Mouse (Mus musculus): Measurements from ENCODE around the gene Mfsd4a.

The Mfsd4a gene

GRCm38 (mm10) chr1:131990083-131990760 lies 77.6 kb downstream of the Mfsd4a start:
- DNase-seq (ENCODE audit: low read depth, low spot score), result no peak

- no peak for DNase-seq (ENCODE audit: low read depth, low spot score)
These were observed 78.4 kb downstream of the Mfsd4a start for GRCm38 (mm10) chr1:131989476-131989875.

GRCm38 (mm10) chr1:131987432-131987831 lies 80.4 kb downstream of the Mfsd4a start:
- no peak for DNase-seq (ENCODE audit: low read depth, low spot score)

- DNase-seq (ENCODE audit: low read depth, low spot score), result no peak
These were observed 84.1 kb downstream of the Mfsd4a start for GRCm38 (mm10) chr1:131983806-131984205.

DNA sequence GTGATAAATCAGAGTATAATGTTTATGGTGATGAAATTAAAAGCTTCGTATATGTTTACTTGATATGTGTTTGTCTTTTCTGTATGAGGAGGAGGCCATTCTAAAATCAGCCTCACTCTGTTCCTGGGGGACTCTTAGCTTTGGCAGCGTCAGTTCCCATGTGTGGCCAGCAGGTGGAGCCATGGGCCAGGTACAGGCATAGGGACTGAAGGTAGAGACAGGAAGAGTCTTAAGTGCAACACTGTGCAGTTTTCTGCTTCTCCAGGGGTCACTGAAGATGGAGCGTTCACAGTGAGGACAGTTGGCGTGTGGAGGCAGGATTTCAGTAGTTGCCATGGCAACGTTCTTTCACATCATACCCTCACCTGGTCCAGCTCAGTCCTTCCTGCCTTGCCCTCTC lies 85.0 kb downstream of the Mfsd4a start:
- DNase-seq (ENCODE audit: low read depth, low spot score), result peak; percentile 76

DNA sequence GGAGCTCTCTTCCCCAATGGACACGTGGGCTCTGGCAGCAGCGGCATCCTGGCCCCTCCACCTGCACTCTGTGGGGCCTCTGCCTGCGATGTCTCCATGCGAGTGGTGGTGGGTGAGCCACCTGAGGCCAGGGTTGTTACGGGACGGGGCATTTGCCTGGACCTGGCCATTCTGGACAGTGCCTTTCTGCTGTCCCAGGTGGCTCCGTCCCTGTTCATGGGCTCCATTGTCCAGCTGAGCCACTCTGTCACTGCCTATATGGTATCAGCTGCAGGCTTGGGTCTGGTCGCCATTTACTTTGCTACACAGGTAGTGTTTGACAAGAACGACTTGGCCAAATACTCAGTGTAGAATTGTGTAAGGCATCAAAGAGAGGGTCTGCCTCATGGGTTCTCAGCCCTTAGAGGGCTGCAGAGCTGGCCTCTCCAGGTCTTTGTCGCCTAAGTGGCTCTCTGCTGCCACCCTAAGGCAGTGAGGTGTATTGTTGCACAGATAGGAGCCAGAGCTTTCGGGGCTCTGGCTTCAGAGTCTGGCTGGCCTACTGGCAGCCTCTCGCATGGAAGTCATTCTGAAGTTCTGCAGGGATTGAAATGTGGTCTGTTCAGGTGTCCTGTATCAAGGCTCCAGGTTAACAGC lies 86.4 kb downstream of the Mfsd4a start:
- DNase-seq (ENCODE audit: low read depth, low spot score), result peak; percentile 64

DNA sequence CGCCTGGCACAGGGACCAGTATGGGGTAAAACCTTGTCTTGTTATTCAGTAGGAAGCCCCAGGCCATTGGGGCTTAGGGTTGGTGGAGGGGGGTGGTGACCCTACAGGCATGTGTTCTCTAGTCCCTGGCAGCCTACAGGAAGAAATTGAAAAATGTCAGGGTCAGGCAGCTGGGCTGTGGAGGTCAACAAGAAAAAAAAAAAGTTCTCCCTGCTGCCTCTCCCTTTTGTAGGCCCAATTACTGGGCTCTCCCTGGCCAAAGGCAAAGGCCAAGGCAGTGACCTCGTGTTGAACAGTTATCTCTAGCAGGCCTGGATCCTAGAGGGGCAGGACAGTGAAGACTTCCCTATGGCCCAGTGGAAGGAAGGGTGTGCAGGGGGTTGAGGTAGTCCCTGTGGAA lies 87.4 kb downstream of the Mfsd4a start:
- DNase-seq (ENCODE audit: low read depth, low spot score), result no peak

DNA sequence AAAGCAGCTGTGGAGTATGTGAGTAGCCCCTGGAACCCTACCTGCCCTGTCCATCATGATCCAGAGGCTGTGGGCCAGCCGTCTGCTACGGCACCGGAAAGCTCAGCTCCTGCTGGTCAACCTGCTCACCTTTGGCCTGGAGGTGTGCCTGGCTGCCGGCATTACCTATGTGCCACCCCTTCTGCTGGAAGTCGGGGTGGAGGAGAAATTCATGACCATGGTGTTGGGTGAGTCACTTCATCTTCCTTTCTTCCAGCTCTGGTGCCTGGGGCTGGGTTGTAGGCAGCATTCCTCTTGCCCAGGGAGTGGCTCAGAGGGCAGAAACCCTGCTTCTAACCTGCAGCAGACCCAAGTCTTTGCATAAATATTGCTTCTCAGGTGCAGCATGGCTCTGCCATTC lies 91.0 kb downstream of the Mfsd4a start:
- no peak for DNase-seq (ENCODE audit: low read depth, low spot score)

DNA sequence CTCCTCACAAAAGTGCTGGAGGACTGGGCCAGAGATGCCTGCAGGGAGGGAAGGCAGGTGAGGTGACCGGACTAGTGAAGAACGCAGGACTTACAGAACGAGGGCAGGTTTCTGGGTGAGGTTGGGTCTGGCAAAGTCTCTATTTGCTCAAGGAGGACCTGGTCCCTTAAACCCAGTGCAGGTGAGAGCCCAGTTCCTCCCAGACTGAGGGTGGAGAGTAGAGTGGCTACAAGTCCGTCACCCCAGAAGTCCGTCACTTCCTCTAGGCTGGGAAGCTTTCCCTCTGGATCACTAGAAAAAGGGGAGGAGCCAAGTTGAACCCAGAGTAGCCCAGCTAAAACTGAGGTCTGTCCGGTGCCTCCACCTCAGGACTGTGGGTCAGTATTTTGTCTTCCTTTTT lies 93.9 kb downstream of the Mfsd4a start:
- DNase-seq (ENCODE audit: low read depth, low spot score), result no peak
